Mouse (Mus musculus) CD4-positive, CD25-positive, alpha-beta regulatory T cell, adult 4 months (primary cell): ENCODE data around the gene Tbl2. TPM values are rescaled to one million over a fixed set of nuclear protein-coding genes. Genes with fewer than 3 reads are reported as not detected.

Experiments used
- ATAC-seq: one replicate; pipeline ENCODE4 v1.8.0; 2017
- polyA plus RNA-seq, 2 experiments: library from polyadenylated mRNA; unstranded; fragments of 100-300 nt; shearing (Covaris generic); gene quantifications; one replicate each; pipeline ENCODE4 v1.2.1; 2017

The Tbl2 gene
- polyA plus RNA-seq, result 1 to 10 TPM; 4.8 to 5.3 TPM

- peak; percentile 88 for ATAC-seq
These were observed at the start of gene Tbl2 for GRCm38 (mm10) chr5:135149053-135149819. Gene Tbl2 (plus strand): TSS chr5:135149657.

GRCm38 (mm10) chr5:135100981-135101380 is 48.5 kb upstream of the Tbl2 start:
- no peak for ATAC-seq

GRCm38 (mm10) chr5:135103999-135104660 is 45.3 kb upstream of the Tbl2 start:
- peak; percentile 57 for ATAC-seq

- peak; percentile 73 for ATAC-seq
These were observed 42.6 kb upstream of the Tbl2 start for GRCm38 (mm10) chr5:135106758-135107256.

- ATAC-seq, result peak; percentile 58
These were observed 41.6 kb upstream of the Tbl2 start for GRCm38 (mm10) chr5:135107521-135108501.

GRCm38 (mm10) chr5:135109017-135109416 is 40.4 kb upstream of the Tbl2 start:
- ATAC-seq, result no peak

- no peak for ATAC-seq
These were observed 40.0 kb upstream of the Tbl2 start for GRCm38 (mm10) chr5:135109426-135109825.

GRCm38 (mm10) chr5:135109976-135110375 is 39.5 kb upstream of the Tbl2 start:
- ATAC-seq, result no peak

- no peak for ATAC-seq
These were observed 35.7 kb upstream of the Tbl2 start for GRCm38 (mm10) chr5:135113782-135114181.

GRCm38 (mm10) chr5:135115241-135115640 is 34.2 kb upstream of the Tbl2 start:
- peak; percentile 98 for ATAC-seq

GRCm38 (mm10) chr5:135118589-135119081 is 30.8 kb upstream of the Tbl2 start:
- ATAC-seq, result no peak

GRCm38 (mm10) chr5:135120753-135121152 is 28.7 kb upstream of the Tbl2 start:
- ATAC-seq, result no peak

- no peak for ATAC-seq
These were observed 23.3 kb upstream of the Tbl2 start for GRCm38 (mm10) chr5:135126121-135126520.

GRCm38 (mm10) chr5:135127669-135128068 is 21.8 kb upstream of the Tbl2 start:
- no peak for ATAC-seq

GRCm38 (mm10) chr5:135129747-135130146 is 19.7 kb upstream of the Tbl2 start:
- no peak for ATAC-seq

- peak; percentile 92 for ATAC-seq
These were observed 15.6 kb upstream of the Tbl2 start for GRCm38 (mm10) chr5:135133736-135134405.

GRCm38 (mm10) chr5:135134534-135134933 is 14.9 kb upstream of the Tbl2 start:
- no peak for ATAC-seq

GRCm38 (mm10) chr5:135139881-135140280 is 9.6 kb upstream of the Tbl2 start:
- no peak for ATAC-seq

- ATAC-seq, result no peak
These were observed 5.0 kb upstream of the Tbl2 start for GRCm38 (mm10) chr5:135144469-135144868.

GRCm38 (mm10) chr5:135145532-135145931 is 3.9 kb upstream of the Tbl2 start:
- no peak for ATAC-seq

GRCm38 (mm10) chr5:135145955-135146354 is 3.5 kb upstream of the Tbl2 start:
- no peak for ATAC-seq

- ATAC-seq, result no peak
These were observed 773 bp upstream of the Tbl2 start for GRCm38 (mm10) chr5:135148715-135149052.
